Mouse (Mus musculus): ENCODE results near the gene Trip6. TPM values are rescaled to one million over a fixed set of nuclear protein-coding genes. Genes with fewer than 3 reads are reported as not detected.
"Not testable (repeated sequence)": the region's sequence is repeated elsewhere in the genome, so short reads cannot be mapped to it uniquely, and the experiment has no call there.

Gene Trip6
- polyA plus RNA-seq, 1 experiment from 2014 or later, result 17.0 TPM

DNA sequence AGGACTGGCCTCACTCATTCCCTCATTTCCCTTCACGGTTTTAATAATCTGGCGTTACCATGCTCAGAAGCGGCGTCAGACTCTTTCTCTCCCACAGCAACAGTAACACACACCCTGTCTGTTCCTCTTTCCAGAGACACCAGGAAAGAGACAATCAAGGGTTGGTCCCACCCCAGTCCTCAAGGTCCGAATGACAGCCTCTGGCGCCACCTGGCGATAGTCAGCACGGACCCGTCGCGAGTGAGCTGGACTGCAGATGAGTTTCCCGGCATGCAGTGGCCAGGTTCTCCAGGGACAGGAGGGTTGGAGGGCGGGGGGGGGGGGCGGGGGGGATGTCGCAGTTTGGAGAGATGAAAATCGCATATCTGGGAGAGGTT lies 27.6 kb downstream of the Trip6 start:
- WGBS, result under 1% methylated on average over 16 of the region's 16 CpGs
- Histone ChIP-seq H3K4me3 (replicated peaks; ENCODE audit: low read length) (peak overlapping the region; percentile 55), H3K9ac (replicated peaks; ENCODE audit: low read depth, low read length) (peak overlapping the region; percentile 52; the same call in 1 of the 2 replicates), H3K4me2 (ENCODE audit: low read length) (peak overlapping the region; percentile 96), H3K27ac (ENCODE audit: low read length) (no peak overlapping the region), H3K27me3 (replicated peaks; ENCODE audit: control insufficient read depth, insufficient read depth, low read length) (peaks cover 21% of the 10 kb centered on the region), H3K9me3 (ENCODE audit: control insufficient read depth, low read length) (no peaks in the 10 kb centered on the region), H3K4me1 (replicated peaks; ENCODE audit: control insufficient read depth, insufficient read depth, low read length) (peaks cover 28% of the 10 kb centered on the region), H3K36me3 (ENCODE audit: control insufficient read depth, insufficient read depth) (no peaks in the 10 kb centered on the region)
- peak; percentile 75 for ATAC-seq

DNA sequence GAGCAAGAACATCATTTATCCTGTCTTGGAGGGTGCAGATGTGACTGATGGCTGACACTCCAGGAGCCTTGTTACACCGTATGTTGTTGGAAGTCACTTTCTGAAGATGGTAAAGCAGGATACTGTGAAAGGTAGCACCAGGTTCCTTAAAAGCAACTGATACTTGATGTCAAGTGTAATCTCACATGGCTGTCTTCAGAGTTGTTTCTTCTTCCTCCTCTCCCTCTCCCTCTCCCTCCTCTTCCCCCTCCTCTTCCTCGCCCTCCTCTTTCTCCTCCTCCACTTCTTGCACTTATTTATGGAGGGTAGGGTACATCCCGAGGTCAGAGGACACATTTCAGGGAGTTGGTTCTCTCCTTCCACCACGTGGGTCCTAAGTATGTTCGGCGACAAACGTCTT lies 28.2 kb downstream of the Trip6 start:
- H3K36me3 ChIP-seq (ENCODE audit: control insufficient read depth, insufficient read depth), result no peaks in the 10 kb centered on the region
- H3K9ac ChIP-seq (replicated peaks; ENCODE audit: low read depth, low read length), result no peak overlapping the region
- WGBS, result 68% methylated on average over 7 of the region's 7 CpGs
- peaks cover 21% of the 10 kb centered on the region for H3K27me3 ChIP-seq (replicated peaks; ENCODE audit: control insufficient read depth, insufficient read depth, low read length)
- H3K4me3 ChIP-seq (replicated peaks; ENCODE audit: low read length), result no peak overlapping the region
- no peak for ATAC-seq
- H3K27ac ChIP-seq (ENCODE audit: low read length), result no peak overlapping the region
- peaks cover 28% of the 10 kb centered on the region for H3K4me1 ChIP-seq (replicated peaks; ENCODE audit: control insufficient read depth, insufficient read depth, low read length)
- no peaks in the 10 kb centered on the region for H3K9me3 ChIP-seq (ENCODE audit: control insufficient read depth, low read length)
- H3K4me2 ChIP-seq (ENCODE audit: low read length), result no peak overlapping the region

- Histone ChIP-seq H3K9ac (replicated peaks; ENCODE audit: low read depth, low read length) (no peak overlapping the region), H3K9me3 (ENCODE audit: control insufficient read depth, low read length) (no peaks in the 10 kb centered on the region), H3K4me2 (ENCODE audit: low read length) (no peak overlapping the region), H3K4me1 (replicated peaks; ENCODE audit: control insufficient read depth, insufficient read depth, low read length) (peaks cover 28% of the 10 kb centered on the region), H3K27me3 (replicated peaks; ENCODE audit: control insufficient read depth, insufficient read depth, low read length) (peaks cover 16% of the 10 kb centered on the region), H3K27ac (ENCODE audit: low read length) (no peak overlapping the region), H3K36me3 (ENCODE audit: control insufficient read depth, insufficient read depth) (no peaks in the 10 kb centered on the region), H3K4me3 (replicated peaks; ENCODE audit: low read length) (no peak overlapping the region)
- no peak for ATAC-seq
- WGBS, result 64% methylated on average over 5 of the region's 5 CpGs
These were observed 29.2 kb downstream of the Trip6 start for GRCm38 (mm10) chr5:137285045-137285444.

GRCm38 (mm10) chr5:137284411-137284810 lies 29.8 kb downstream of the Trip6 start:
- ATAC-seq; H3K9ac ChIP-seq (replicated peaks; ENCODE audit: low read depth, low read length); H3K9me3 ChIP-seq (ENCODE audit: control insufficient read depth, low read length); H3K27ac ChIP-seq (ENCODE audit: low read length); H3K27me3 ChIP-seq (replicated peaks; ENCODE audit: control insufficient read depth, insufficient read depth, low read length); H3K4me2 ChIP-seq (ENCODE audit: low read length); H3K4me3 ChIP-seq (replicated peaks; ENCODE audit: low read length); H3K36me3 ChIP-seq (ENCODE audit: control insufficient read depth, insufficient read depth): not testable (repeated sequence)
- WGBS, result 91% methylated on average over 4 of the region's 6 CpGs
- H3K4me1 ChIP-seq (replicated peaks; ENCODE audit: control insufficient read depth, insufficient read depth, low read length), result peaks cover 28% of the 10 kb centered on the region

GRCm38 (mm10) chr5:137277360-137278342 lies 36.6 kb downstream of the Trip6 start:
- 50% methylated on average over 18 of the region's 18 CpGs for WGBS
- Histone ChIP-seq H3K4me2 (ENCODE audit: low read length) (no peak overlapping the region), H3K9me3 (ENCODE audit: control insufficient read depth, low read length) (no peaks in the 10 kb centered on the region), H3K27ac (ENCODE audit: low read length) (no peak overlapping the region), H3K4me3 (replicated peaks; ENCODE audit: low read length) (no peak overlapping the region), H3K36me3 (ENCODE audit: control insufficient read depth, insufficient read depth) (no peaks in the 10 kb centered on the region), H3K4me1 (replicated peaks; ENCODE audit: control insufficient read depth, insufficient read depth, low read length) (no peaks in the 10 kb centered on the region), H3K9ac (replicated peaks; ENCODE audit: low read depth, low read length) (no peak overlapping the region), H3K27me3 (replicated peaks; ENCODE audit: control insufficient read depth, insufficient read depth, low read length) (no peaks in the 10 kb centered on the region)
- ATAC-seq, result no peak

GRCm38 (mm10) chr5:137268131-137268910 lies 45.9 kb downstream of the Trip6 start:
- 29% methylated on average over 7 of the region's 18 CpGs for WGBS
- Histone ChIP-seq H3K27me3 (replicated peaks; ENCODE audit: control insufficient read depth, insufficient read depth, low read length) (no peaks in the 10 kb centered on the region), H3K27ac (ENCODE audit: low read length) (no peak overlapping the region), H3K4me3 (replicated peaks; ENCODE audit: low read length) (no peak overlapping the region), H3K9me3 (ENCODE audit: control insufficient read depth, low read length) (no peaks in the 10 kb centered on the region), H3K36me3 (ENCODE audit: control insufficient read depth, insufficient read depth) (no peaks in the 10 kb centered on the region), H3K4me2 (ENCODE audit: low read length) (no peak overlapping the region), H3K9ac (replicated peaks; ENCODE audit: low read depth, low read length) (peak overlapping the region; percentile 9; the same call in 1 of the 2 replicates), H3K4me1 (replicated peaks; ENCODE audit: control insufficient read depth, insufficient read depth, low read length) (no peaks in the 10 kb centered on the region)
- ATAC-seq, result no peak

DNA sequence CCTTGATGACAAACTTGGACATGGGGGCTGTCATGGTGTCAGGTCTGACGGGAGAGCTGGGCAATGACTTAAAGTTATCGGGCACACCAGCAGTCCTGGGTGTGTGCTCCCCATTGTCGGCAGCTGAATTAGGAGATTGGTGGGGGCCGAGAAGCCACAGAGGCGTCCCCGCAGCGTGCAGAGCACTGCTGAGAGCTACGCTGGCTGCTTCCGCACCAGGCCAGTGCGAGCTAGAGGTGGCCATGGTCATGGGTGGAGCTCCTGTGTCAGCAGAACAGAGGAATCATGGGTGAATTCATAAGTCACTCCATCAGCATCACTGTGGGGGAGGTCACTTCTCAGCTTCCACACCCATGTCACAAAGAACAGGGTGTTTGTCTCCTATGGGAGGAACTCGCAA lies 49.4 kb downstream of the Trip6 start:
- ATAC-seq, result no peak
- 90% methylated on average over 11 of the region's 11 CpGs for WGBS

GRCm38 (mm10) chr5:137263897-137264720 lies 50.1 kb downstream of the Trip6 start:
- no peak overlapping the region for H3K4me3 ChIP-seq (replicated peaks; ENCODE audit: low read length)
- no peaks in the 10 kb centered on the region for H3K4me1 ChIP-seq (replicated peaks; ENCODE audit: control insufficient read depth, insufficient read depth, low read length)
- WGBS, result 87% methylated on average over 14 of the region's 14 CpGs
- no peaks in the 10 kb centered on the region for H3K36me3 ChIP-seq (ENCODE audit: control insufficient read depth, insufficient read depth)
- H3K4me2 ChIP-seq (ENCODE audit: low read length), result no peak overlapping the region
- no peak overlapping the region for H3K9ac ChIP-seq (replicated peaks; ENCODE audit: low read depth, low read length)
- no peaks in the 10 kb centered on the region for H3K27me3 ChIP-seq (replicated peaks; ENCODE audit: control insufficient read depth, insufficient read depth, low read length)
- ATAC-seq, result no peak
- H3K9me3 ChIP-seq (ENCODE audit: control insufficient read depth, low read length), result no peaks in the 10 kb centered on the region
- H3K27ac ChIP-seq (ENCODE audit: low read length), result no peak overlapping the region

More for the DNA sequence above, 49.4 kb downstream of the Trip6 start:
- Histone ChIP-seq H3K9ac (replicated peaks; ENCODE audit: low read depth, low read length) (no peak overlapping the region), H3K4me1 (replicated peaks; ENCODE audit: control insufficient read depth, insufficient read depth, low read length) (no peaks in the 10 kb centered on the region), H3K4me3 (replicated peaks; ENCODE audit: low read length) (no peak overlapping the region), H3K27me3 (replicated peaks; ENCODE audit: control insufficient read depth, insufficient read depth, low read length) (no peaks in the 10 kb centered on the region), H3K4me2 (ENCODE audit: low read length) (no peak overlapping the region), H3K9me3 (ENCODE audit: control insufficient read depth, low read length) (no peaks in the 10 kb centered on the region), H3K36me3 (ENCODE audit: control insufficient read depth, insufficient read depth) (no peaks in the 10 kb centered on the region), H3K27ac (ENCODE audit: low read length) (no peak overlapping the region)

All from forebrain, embryonic 16.5 days (tissue).